Mouse (Mus musculus) MEL (cell line): ENCODE results near the gene 1500009L16Rik. TPM values are rescaled to one million over a fixed set of nuclear protein-coding genes. Genes with fewer than 3 reads are reported as not detected.

ENCODE experiments used
- DNase-seq: peaks from one replicate; pipeline ENCODE4 v3.0.0; 2011; ENCODE audit warnings: low read depth, low spot score
- H3K27ac ChIP-seq: 2 replicates; pipeline ENCODE4 v1.5.1; 2012; ENCODE audit warnings: low read depth, mild to moderate bottlenecking, control low read depth, low read length, moderate library complexity; ENCODE audit not compliant: control insufficient read depth
- H3K27me3 ChIP-seq, 2 experiments: fragments of 150-350 bp in 1 of 2; sonication (generic) in 1 of 2; 2 replicates each; pipeline ENCODE4 v1.6.1; 2012; ENCODE audit warnings: low read length in 2 of 2, mild to moderate bottlenecking in 2 of 2, improper control_type of control experiment in 1 of 2, moderate library complexity in 1 of 2; ENCODE audit not compliant: insufficient read depth in 2 of 2, control insufficient read depth in 1 of 2
- H3K36me3 ChIP-seq, 2 experiments: 2 replicates each; pipeline ENCODE4 v1.6.1; 2012 to 2014; ENCODE audit warnings: low read length in 2 of 2, improper control_type of control experiment in 1 of 2, inconsistent platforms in 1 of 2, mild to moderate bottlenecking in 1 of 2; ENCODE audit not compliant: insufficient read depth in 2 of 2, control insufficient read depth in 1 of 2
- H3K4me1 ChIP-seq, 2 experiments: fragments of 150-350 bp in 1 of 2; sonication (generic) in 1 of 2; 2 replicates each; pipeline ENCODE4 v1.6.1; 2012; ENCODE audit warnings: low read length in 2 of 2, improper control_type of control experiment in 1 of 2, mild to moderate bottlenecking in 1 of 2; ENCODE audit not compliant: insufficient read depth in 2 of 2, control insufficient read depth in 1 of 2
- H3K4me3 ChIP-seq, 2 experiments: fragments of 150-350 bp in 1 of 2; sonication (generic) in 1 of 2; 2 replicates each; pipeline ENCODE4 v1.5.1; 2012; ENCODE audit warnings: low read depth in 2 of 2, low read length in 2 of 2, mild to moderate bottlenecking in 2 of 2, moderate library complexity in 2 of 2, control low read depth in 1 of 2, improper control_type of control experiment in 1 of 2; ENCODE audit not compliant: control insufficient read depth in 1 of 2, insufficient read depth in 1 of 2
- H3K79me2 ChIP-seq: 2 replicates; pipeline ENCODE4 v1.6.1; 2012; ENCODE audit warnings: mild to moderate bottlenecking, low read length, moderate library complexity; ENCODE audit not compliant: control insufficient read depth, poor library complexity, insufficient read depth
- H3K9ac ChIP-seq: 2 replicates; pipeline ENCODE4 v1.6.1; 2012; ENCODE audit warnings: low read depth, mild to moderate bottlenecking, control low read depth, low read length, moderate library complexity; ENCODE audit not compliant: control insufficient read depth, poor library complexity, severe bottlenecking
- H3K9me3 ChIP-seq: fragments of 150-350 bp; sonication (generic); replicated peaks from 2 replicates; pipeline ENCODE4 v1.6.1; 2012; ENCODE audit warnings: mild to moderate bottlenecking, low read length, improper control_type of control experiment, moderate library complexity; ENCODE audit not compliant: insufficient read depth
- CTCF ChIP-seq, 3 experiments: IDR thresholded peaks in 2 of 3; conservative IDR thresholded peaks in 1 of 3; 2 replicates each; pipeline ENCODE4 v1.5.1; 2011 to 2012; ENCODE audit warnings: low read length in 3 of 3, low read depth in 2 of 3, mild to moderate bottlenecking in 2 of 3, improper control_type of control experiment in 1 of 3, inconsistent platforms in 1 of 3, mixed read lengths in 1 of 3, moderate library complexity in 1 of 3; ENCODE audit not compliant: control insufficient read depth in 1 of 3, insufficient read depth in 1 of 3, poor library complexity in 1 of 3, severe bottlenecking in 1 of 3
- E2F4 ChIP-seq: IDR thresholded peaks from 2 replicates; pipeline ENCODE4 v1.6.1; 2011; ENCODE audit warnings: low read depth, low read length, improper control_type of control experiment, borderline replicate concordance
- EP300 ChIP-seq, 2 experiments: IDR thresholded peaks; 2 replicates each; pipeline ENCODE4 v1.6.1; 2011; ENCODE audit warnings: improper control_type of control experiment in 2 of 2, low read length in 2 of 2, low read depth in 1 of 2, mild to moderate bottlenecking in 1 of 2
- ETS1 ChIP-seq: IDR thresholded peaks from 2 replicates; pipeline ENCODE4 v1.6.1; 2012; ENCODE audit warnings: low read depth, mild to moderate bottlenecking, inconsistent platforms, low read length, improper control_type of control experiment, moderate library complexity
- GABPA ChIP-seq: IDR thresholded peaks from 2 replicates; pipeline ENCODE4 v1.6.1; 2012; ENCODE audit warnings: low read depth, mild to moderate bottlenecking, inconsistent platforms, low read length, improper control_type of control experiment, moderate library complexity
- GATA1 ChIP-seq: IDR thresholded peaks from 2 replicates; pipeline ENCODE4 v1.6.1; 2011; ENCODE audit warnings: low read depth, low read length, improper control_type of control experiment
- HCFC1 ChIP-seq: IDR thresholded peaks from 2 replicates; pipeline ENCODE4 v1.6.1; 2012; ENCODE audit warnings: low read depth, mild to moderate bottlenecking, inconsistent platforms, low read length, improper control_type of control experiment, moderate library complexity
- KAT2A ChIP-seq: conservative IDR thresholded peaks from 2 replicates; pipeline ENCODE4 v1.6.1; 2012; ENCODE audit warnings: low read depth, low read length, improper control_type of control experiment, inconsistent platforms
- MAFK ChIP-seq: IDR thresholded peaks from 2 replicates; pipeline ENCODE4 v1.6.1; 2011; ENCODE audit warnings: low read depth, mild to moderate bottlenecking, low read length, improper control_type of control experiment, borderline replicate concordance
- MAZ ChIP-seq: IDR thresholded peaks from 2 replicates; pipeline ENCODE4 v1.6.1; 2012; ENCODE audit warnings: low read depth, mild to moderate bottlenecking, inconsistent platforms, low read length, improper control_type of control experiment
- MEF2A ChIP-seq: IDR thresholded peaks from 2 replicates; pipeline ENCODE4 v1.6.1; 2014; ENCODE audit warnings: low read depth, mild to moderate bottlenecking, inconsistent platforms, low read length, improper control_type of control experiment; ENCODE audit not compliant: poor library complexity, insufficient replicate concordance, severe bottlenecking; ENCODE audit errors: extremely low read depth
- MYB ChIP-seq: IDR thresholded peaks from 2 replicates; pipeline ENCODE4 v1.6.1; 2011; ENCODE audit warnings: mild to moderate bottlenecking, low read depth, low read length, improper control_type of control experiment
- MYC ChIP-seq: IDR thresholded peaks from 2 replicates; pipeline ENCODE4 v1.6.1; 2011; ENCODE audit warnings: low read depth, mild to moderate bottlenecking, low read length, improper control_type of control experiment, moderate library complexity
- NELFE ChIP-seq: IDR thresholded peaks from 2 replicates; pipeline ENCODE4 v1.6.1; 2011; ENCODE audit warnings: low read depth, low read length, improper control_type of control experiment
- POLR2A ChIP-seq, 2 experiments: IDR thresholded peaks; 2 replicates each; pipeline ENCODE4 v1.6.1; 2011 to 2012; ENCODE audit warnings: low read length in 2 of 2, mild to moderate bottlenecking in 2 of 2, control low read depth in 1 of 2, improper control_type of control experiment in 1 of 2, low read depth in 1 of 2, moderate library complexity in 1 of 2; ENCODE audit not compliant: control insufficient read depth in 1 of 2, insufficient read depth in 1 of 2, poor library complexity in 1 of 2
- RAD21 ChIP-seq: IDR thresholded peaks from 2 replicates; pipeline ENCODE4 v1.6.1; 2011; ENCODE audit warnings: mild to moderate bottlenecking, low read depth, low read length, improper control_type of control experiment
- RCOR1 ChIP-seq: IDR thresholded peaks from 2 replicates; pipeline ENCODE4 v1.6.1; 2012; ENCODE audit warnings: low read depth, mild to moderate bottlenecking, inconsistent platforms, low read length, improper control_type of control experiment
- SIN3A ChIP-seq: IDR thresholded peaks from 2 replicates; pipeline ENCODE4 v1.6.1; 2012; ENCODE audit warnings: low read length, improper control_type of control experiment, inconsistent platforms
- SMC3 ChIP-seq: IDR thresholded peaks from 2 replicates; pipeline ENCODE4 v1.6.1; 2011; ENCODE audit warnings: low read depth, low read length, improper control_type of control experiment
- TBP ChIP-seq: IDR thresholded peaks from 2 replicates; pipeline ENCODE4 v1.8.0; 2011; ENCODE audit warnings: low read depth, low read length, improper control_type of control experiment
- TCF12 ChIP-seq: IDR thresholded peaks from 2 replicates; pipeline ENCODE4 v1.6.1; 2014; ENCODE audit warnings: low read depth, mild to moderate bottlenecking, inconsistent platforms, low read length, improper control_type of control experiment, moderate library complexity
- UBTF ChIP-seq: IDR thresholded peaks from 2 replicates; pipeline ENCODE4 v1.6.1; 2012; ENCODE audit warnings: low read depth, mild to moderate bottlenecking, inconsistent platforms, low read length, improper control_type of control experiment, moderate library complexity, borderline replicate concordance; ENCODE audit not compliant: insufficient read depth
- USF1 ChIP-seq: IDR thresholded peaks from 2 replicates; pipeline ENCODE4 v1.6.1; 2014; ENCODE audit warnings: low read depth, mild to moderate bottlenecking, inconsistent platforms, low read length, improper control_type of control experiment, moderate library complexity
- ZC3H11A ChIP-seq: IDR thresholded peaks from 2 replicates; pipeline ENCODE4 v1.6.1; 2012; ENCODE audit warnings: low read depth, mild to moderate bottlenecking, inconsistent platforms, low read length, improper control_type of control experiment
- ZKSCAN1 ChIP-seq: IDR thresholded peaks from 2 replicates; pipeline ENCODE4 v1.6.1; 2012; ENCODE audit warnings: low read depth, mild to moderate bottlenecking, inconsistent platforms, low read length, improper control_type of control experiment, moderate library complexity
- ZNF384 ChIP-seq: IDR thresholded peaks from 2 replicates; pipeline ENCODE4 v1.6.1; 2012; ENCODE audit warnings: low read depth, mild to moderate bottlenecking, inconsistent platforms, low read length, improper control_type of control experiment
- polyA plus RNA-seq, 2 experiments: library from polyadenylated mRNA; stranded (reverse) in 1 of 2; unstranded in 1 of 2; fragments of >175 nt in 1 of 2; fragments of >200 nt in 1 of 2; gene quantifications; 2 replicates each; pipeline versions ENCODE4 v1.2.1 to v1.2.4; 2012; ENCODE audit warnings: low replicate concordance in 2 of 2, low read depth in 1 of 2; ENCODE audit not compliant: insufficient read length in 2 of 2, insufficient read depth in 1 of 2, missing spikeins in 1 of 2
- total RNA-seq: library from RNA; depleted of rRNA; stranded (reverse); fragments of 300-350 nt; gene quantifications from 2 replicates; pipeline ENCODE4 v1.2.3, GENCODE M21; 2012

1500009L16Rik gene
- total and polyA plus RNA-seq, 3 experiments, result not detected

- H3K9ac ChIP-seq, result no peak overlapping the region
- H3K27ac ChIP-seq, result no peak overlapping the region
- H3K4me3 ChIP-seq, result no peak overlapping the region
- no peak for DNase-seq
- no peaks in the 10 kb centered on the region for H3K4me1 ChIP-seq
- no peaks in the 10 kb centered on the region for H3K79me2 ChIP-seq
- no peaks in the 10 kb centered on the region for H3K27me3 ChIP-seq
- H3K9me3 ChIP-seq, result no peaks in the 10 kb centered on the region
- H3K36me3 ChIP-seq, result no peaks in the 10 kb centered on the region
- TF ChIP-seq TCF12, result no peak
- TF ChIP-seq TBP, result no peak
- no peak for TF ChIP-seq E2F4
- no peak for TF ChIP-seq EP300 (IDR thresholded peaks at IDR 0.05; ENCODE audit: low read depth in 1 of 2, low read length in 2 of 2)
- no peak for TF ChIP-seq CTCF (IDR thresholded peaks at IDR 0.05 in 2 of 3, conservative IDR thresholded peaks at IDR 0.05 in 1 of 3; ENCODE audit: control insufficient read depth in 1 of 3, insufficient read depth in 1 of 3, low read depth in 2 of 3, low read length in 3 of 3, poor library complexity in 1 of 3, severe bottlenecking in 1 of 3)
- TF ChIP-seq USF1, result no peak
- no peak for TF ChIP-seq NELFE
- TF ChIP-seq KAT2A, result no peak
- no peak for TF ChIP-seq UBTF
- no peak for TF ChIP-seq ETS1
- no peak for TF ChIP-seq MAZ
- TF ChIP-seq MAFK, result no peak
- TF ChIP-seq GATA1, result no peak
- TF ChIP-seq HCFC1, result no peak
- TF ChIP-seq GABPA, result no peak
These were observed 5.9 kb downstream of the 1500009L16Rik start for GRCm38 (mm10) chr10:83728529-83728928.

- Histone ChIP-seq H3K79me2 (no peaks in the 10 kb centered on the region), H3K9me3 (no peaks in the 10 kb centered on the region), H3K27ac (no peak overlapping the region), H3K4me3 (no peak overlapping the region), H3K27me3 (no peaks in the 10 kb centered on the region), H3K36me3 (no peaks in the 10 kb centered on the region), H3K4me1 (0 out of 4 replicates have a peak, but pooled peaks cover 0 to 2% of the 10 kb centered on the region in 2 experiments), H3K9ac (no peak overlapping the region)
- TF ChIP-seq SIN3A, result no peak
- peak; percentile 2 for DNase-seq
These were observed 6.4 kb downstream of the 1500009L16Rik start for GRCm38 (mm10) chr10:83729076-83729475.

- Histone ChIP-seq H3K27ac (no peak overlapping the region), H3K4me1 (0 out of 4 replicates have a peak, but pooled peaks cover 0 to 4% of the 10 kb centered on the region in 2 experiments), H3K4me3 (no peak overlapping the region), H3K36me3 (no peaks in the 10 kb centered on the region), H3K9me3 (no peaks in the 10 kb centered on the region), H3K9ac (no peak overlapping the region), H3K27me3 (no peaks in the 10 kb centered on the region), H3K79me2 (no peaks in the 10 kb centered on the region)
- TF ChIP-seq ZKSCAN1 (no peak), KAT2A (no peak), MEF2A (no peak), ZC3H11A (peak; percentile 29; the same call in 1 of the 2 replicates), E2F4 (no peak), MYC (no peak), UBTF (no peak), SMC3 (peak; percentile 57), TCF12 (no peak), POLR2A (IDR thresholded peaks at IDR 0.05; ENCODE audit: control insufficient read depth in 1 of 2, insufficient read depth in 1 of 2, low read depth in 1 of 2, low read length in 2 of 2, poor library complexity in 1 of 2) (no peak), ZNF384 (no peak), TBP (no peak), RCOR1 (no peak), EP300 (IDR thresholded peaks at IDR 0.05; ENCODE audit: low read depth in 1 of 2, low read length in 2 of 2) (no peak), MYB (no peak), ETS1 (no peak), CTCF (IDR thresholded peaks at IDR 0.05 in 2 of 3, conservative IDR thresholded peaks at IDR 0.05 in 1 of 3; ENCODE audit: control insufficient read depth in 1 of 3, insufficient read depth in 1 of 3, low read depth in 2 of 3, low read length in 3 of 3, poor library complexity in 1 of 3, severe bottlenecking in 1 of 3) (peak; percentile 71 to 94 (median 77)), RAD21 (peak; percentile 58)
- peak; percentile 62 for DNase-seq
These were observed 6.8 kb downstream of the 1500009L16Rik start for GRCm38 (mm10) chr10:83729492-83729891.
